Mouse (Mus musculus) CH12.LX (cell line): ENCODE results near the gene Grap2. TPM values are rescaled to one million over a fixed set of nuclear protein-coding genes. Genes with fewer than 3 reads are reported as not detected.
A peak's percentile ranks its signal among the peaks of the same experiment; 100 is the strongest.
"Not testable (repeated sequence)": the region's sequence is repeated elsewhere in the genome, so short reads cannot be mapped to it uniquely, and the experiment has no call there.

ENCODE experiments used
- DNase-seq: peaks from one replicate; pipeline ENCODE4 v3.0.0-alpha.2; 2013; ENCODE audit errors: extremely low read depth
- H3K27ac ChIP-seq: 2 replicates; pipeline ENCODE4 v1.5.1; 2012; ENCODE audit warnings: low read depth, mild to moderate bottlenecking, control low read depth, moderate library complexity; ENCODE audit not compliant: insufficient read depth
- H3K27me3 ChIP-seq: replicated peaks from 2 replicates; pipeline ENCODE3; 2012; ENCODE audit warnings: inconsistent platforms
- H3K36me3 ChIP-seq, 2 experiments: replicated peaks in 1 of 2; 2 replicates each; pipeline versions ENCODE3 to v1.6.1; 2012; ENCODE audit warnings: inconsistent platforms in 1 of 2, low read length in 1 of 2, mild to moderate bottlenecking in 1 of 2, mixed read lengths in 1 of 2, moderate library complexity in 1 of 2; ENCODE audit not compliant: control insufficient read depth in 1 of 2, insufficient read depth in 1 of 2
- H3K4me1 ChIP-seq, 2 experiments: 2 replicates each; pipeline ENCODE4 v1.6.1; 2012; ENCODE audit warnings: inconsistent platforms in 1 of 2, moderate library complexity in 1 of 2; ENCODE audit not compliant: insufficient read depth in 2 of 2, control insufficient read depth in 1 of 2
- H3K4me2 ChIP-seq: 2 replicates; pipeline ENCODE4 v1.6.1; 2012; ENCODE audit warnings: low read depth, mild to moderate bottlenecking, control low read depth; ENCODE audit not compliant: poor library complexity, insufficient read depth, severe bottlenecking
- H3K4me3 ChIP-seq, 3 experiments: fragments of 150-350 bp in 1 of 3; sonication (generic) in 1 of 3; replicated peaks in 1 of 3; 2 replicates each; pipeline versions ENCODE3 to v1.5.1; 2011 to 2012; ENCODE audit warnings: low read depth in 2 of 3, low read length in 2 of 3, mild to moderate bottlenecking in 2 of 3, moderate library complexity in 2 of 3, control low read depth in 1 of 3, improper control_type of control experiment in 1 of 3, inconsistent platforms in 1 of 3, mixed read lengths in 1 of 3; ENCODE audit not compliant: poor library complexity in 1 of 3
- H3K79me2 ChIP-seq: replicated peaks from 2 replicates; pipeline ENCODE4 v1.6.1; 2012; ENCODE audit warnings: mild to moderate bottlenecking, moderate library complexity; ENCODE audit not compliant: control insufficient read depth, poor library complexity, insufficient read depth, severe bottlenecking; ENCODE audit errors: extremely low read depth
- H3K9ac ChIP-seq: 2 replicates; pipeline ENCODE4 v1.6.1; 2012; ENCODE audit warnings: low read depth, mild to moderate bottlenecking, control low read depth, moderate library complexity; ENCODE audit not compliant: insufficient read depth
- H3K9me3 ChIP-seq: replicated peaks from 2 replicates; pipeline ENCODE3; 2012; ENCODE audit warnings: low read length, inconsistent platforms, mixed read lengths
- BHLHE40 ChIP-seq: IDR thresholded peaks from 2 replicates; pipeline ENCODE4 v1.6.1; 2011; ENCODE audit warnings: mild to moderate bottlenecking, low read depth, low read length, improper control_type of control experiment
- CHD2 ChIP-seq: IDR thresholded peaks from 2 replicates; pipeline ENCODE4 v1.6.1; 2011; ENCODE audit warnings: low read length, improper control_type of control experiment
- EP300 ChIP-seq: IDR thresholded peaks from 2 replicates; pipeline ENCODE4 v1.6.1; 2011; ENCODE audit warnings: low read length, improper control_type of control experiment
- ETS1 ChIP-seq: conservative IDR thresholded peaks from 2 replicates; pipeline ENCODE4 v1.6.1; 2012; ENCODE audit warnings: low read depth, mild to moderate bottlenecking, inconsistent platforms, low read length, improper control_type of control experiment, moderate library complexity
- IRF4 ChIP-seq: IDR thresholded peaks from 2 replicates; pipeline ENCODE4 v1.6.1; 2014; ENCODE audit warnings: low read depth, mild to moderate bottlenecking, inconsistent platforms, low read length, improper control_type of control experiment
- JUN ChIP-seq: IDR thresholded peaks from 2 replicates; pipeline ENCODE4 v1.6.1; 2011; ENCODE audit warnings: low read depth, mild to moderate bottlenecking, low read length, improper control_type of control experiment, moderate library complexity; ENCODE audit not compliant: insufficient read depth
- JUND ChIP-seq: conservative IDR thresholded peaks from 2 replicates; pipeline ENCODE4 v1.6.1; 2011; ENCODE audit warnings: low read depth, low read length, improper control_type of control experiment
- MAZ ChIP-seq: IDR thresholded peaks from 2 replicates; pipeline ENCODE4 v1.6.1; 2012; ENCODE audit warnings: low read depth, mild to moderate bottlenecking, inconsistent platforms, low read length, improper control_type of control experiment, moderate library complexity
- MEF2A ChIP-seq: IDR thresholded peaks from 2 replicates; pipeline ENCODE4 v1.6.1; 2014; ENCODE audit warnings: low read depth, mild to moderate bottlenecking, inconsistent platforms, low read length, improper control_type of control experiment, borderline replicate concordance
- MYC ChIP-seq: IDR thresholded peaks from 2 replicates; pipeline ENCODE4 v1.6.1; 2011; ENCODE audit warnings: low read depth, mild to moderate bottlenecking, improper control_type of control experiment, low read length
- PAX5 ChIP-seq: IDR thresholded peaks from 2 replicates; pipeline ENCODE4 v1.6.1; 2012; ENCODE audit warnings: low read length, inconsistent platforms, mixed read lengths
- POLR2A ChIP-seq: IDR thresholded peaks from 2 replicates; pipeline ENCODE4 v1.6.1; 2011; ENCODE audit warnings: low read depth, mild to moderate bottlenecking, improper control_type of control experiment, low read length
- SIN3A ChIP-seq: IDR thresholded peaks from 2 replicates; pipeline ENCODE4 v1.6.1; 2012; ENCODE audit warnings: low read length, improper control_type of control experiment, inconsistent platforms
- TBP ChIP-seq: conservative IDR thresholded peaks from 2 replicates; pipeline ENCODE4 v1.6.1; 2011; ENCODE audit warnings: low read depth, low read length, improper control_type of control experiment
- ZMIZ1 ChIP-seq: IDR thresholded peaks from 2 replicates; pipeline ENCODE4 v1.6.1; 2012; ENCODE audit warnings: low read depth, mild to moderate bottlenecking, inconsistent platforms, low read length, improper control_type of control experiment
- ZNF384 ChIP-seq: IDR thresholded peaks from 2 replicates; pipeline ENCODE4 v1.6.1; 2012; ENCODE audit warnings: low read depth, low read length, improper control_type of control experiment, inconsistent platforms
- dilution Hi-C: fragments of 300-500 bp; cut with MboI; formaldehyde crosslinking; loops from 2 replicates; pipeline ENCODE4 v1.14.3; 2020; ENCODE audit warnings: low sequenced_read_pairs; ENCODE audit not compliant: extremely low pct_unique_long_range_greater_than_20kb, extremely low pct_ligation_motif_present
- in situ Hi-C: fragments of 300-500 bp; cut with MboI; formaldehyde crosslinking; loops from 3 replicates; pipeline ENCODE4 v1.14.3; 2019; ENCODE audit warnings: low sequenced_read_pairs, low pct_ligation_motif_present, low pct_unique_long_range_greater_than_20kb, mixed read lengths
- polyA plus RNA-seq: library from polyadenylated mRNA; unstranded; fragments of >175 nt; gene quantifications from 2 replicates; pipeline ENCODE4 v1.2.1, GENCODE M21; 2012; ENCODE audit warnings: low read depth; ENCODE audit not compliant: insufficient read length
- total RNA-seq, 2 experiments: library from RNA; depleted of rRNA; stranded (reverse); fragments of 300-350 nt in 1 of 2; fragments of >200 nt in 1 of 2; gene quantifications; 2 replicates each; pipeline ENCODE4 v1.2.3; 2012 to 2014

The Grap2 gene
- total and polyA plus RNA-seq, 3 experiments = 1.5 to 6.2 (median 5.0) TPM

DNA sequence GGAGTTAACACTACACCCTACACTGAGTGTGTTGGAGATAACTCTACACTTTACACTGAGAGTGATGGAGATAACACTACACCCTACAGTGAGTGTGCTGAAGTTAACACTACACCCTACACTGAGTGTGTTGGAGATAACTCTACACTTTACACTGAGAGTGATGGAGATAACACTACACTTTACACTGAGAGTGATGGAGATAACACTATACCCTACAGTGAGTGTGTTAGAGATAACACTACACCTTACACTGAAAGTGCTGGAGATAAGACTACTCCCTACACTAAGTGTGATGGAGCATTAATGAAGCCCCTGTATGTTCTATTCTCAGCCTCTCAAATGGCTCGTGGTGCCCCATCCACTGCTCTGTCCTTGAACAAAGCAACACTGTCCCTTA lies 8.2 kb downstream of the Grap2 start:
- DNase-seq = not testable (repeated sequence)
- peak; percentile 95 for TF ChIP-seq ZMIZ1
- TF ChIP-seq TBP = peak; percentile 88
- TF ChIP-seq POLR2A = peak; percentile 38; the same call in 1 of the 2 replicates
- TF ChIP-seq, all 38 proteins: peak for 3; not testable (repeated sequence) for 35
- H3K4me3 ChIP-seq, H3K36me3 ChIP-seq, H3K9me3 ChIP-seq, H3K27me3 ChIP-seq, H3K79me2 ChIP-seq, H3K9ac ChIP-seq, dilution Hi-C loops, in situ Hi-C loops, H3K27ac ChIP-seq: not testable (repeated sequence)
- H3K4me1 ChIP-seq = peaks cover 19 to 48% of the 10 kb centered on the region in 2 experiments
- 0 out of 2 replicates have a peak overlapping the region, but pooled peaks have one; percentile 17 for H3K4me2 ChIP-seq

DNA sequence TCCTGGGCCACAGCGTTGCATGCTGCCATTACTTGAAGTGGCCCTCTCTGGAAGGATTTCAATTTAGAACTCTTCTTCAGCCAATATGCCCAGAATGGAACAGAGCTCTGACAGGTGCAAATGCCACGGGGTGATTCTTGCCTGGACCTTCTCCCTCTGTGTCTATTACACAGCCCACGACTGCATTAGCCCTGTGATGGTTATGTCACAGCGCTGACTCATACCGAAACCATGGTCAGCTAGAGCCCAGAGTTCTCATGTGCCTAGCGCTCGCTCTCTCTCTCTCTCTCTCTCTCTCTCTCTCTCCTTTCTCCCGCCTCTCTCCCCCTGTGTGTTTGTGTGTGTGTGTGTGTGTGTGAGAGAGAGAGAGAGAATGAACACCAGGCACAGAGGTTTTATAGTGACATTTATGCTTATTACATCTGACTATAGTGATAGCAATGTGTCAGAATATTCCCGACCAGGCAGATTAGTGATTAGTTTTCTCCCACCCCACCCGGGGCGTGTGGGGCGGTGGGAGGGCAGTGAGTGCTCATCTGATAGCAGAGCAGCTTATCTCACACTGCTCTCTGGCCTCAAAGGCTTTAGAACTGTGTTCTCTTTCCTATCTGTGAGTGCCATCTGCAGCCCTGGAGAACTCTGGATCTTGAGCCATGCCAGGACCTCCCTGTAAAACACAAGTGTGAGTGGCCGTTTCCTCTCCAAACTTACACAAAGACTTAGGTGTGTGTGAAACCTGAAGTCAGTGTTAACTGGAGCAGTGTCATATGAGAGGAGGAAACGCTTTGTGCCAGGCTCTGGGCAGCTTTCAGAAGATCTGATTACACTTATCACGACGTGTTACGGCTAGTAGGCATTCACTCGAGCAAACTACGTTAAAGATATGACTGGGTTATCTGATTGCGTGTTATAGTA lies 10.4 kb downstream of the Grap2 start:
- Histone ChIP-seq H3K9me3 (no peaks in the 10 kb centered on the region), H3K79me2 (no peaks in the 10 kb centered on the region), H3K27me3 (no peaks in the 10 kb centered on the region), H3K4me1 (peaks cover 19 to 48% of the 10 kb centered on the region in 2 experiments), H3K4me3 (no peak overlapping the region), H3K9ac (no peak overlapping the region), H3K27ac (no peak overlapping the region), H3K4me2 (peak overlapping the region; percentile 39; the same call in 1 of the 2 replicates), H3K36me3 (no peaks in the 10 kb centered on the region)
- in situ Hi-C loops (no loop called here), dilution Hi-C loops (no loop called here)
- no peak for TF ChIP-seq TBP
- peak; percentile 79 for TF ChIP-seq ETS1
- 0 out of 2 replicates have a peak, but pooled peaks have one; percentile 47 for TF ChIP-seq MAZ
- TF ChIP-seq EP300 = peak; percentile 83
- peak; percentile 76; the same call in 1 of the 2 replicates for TF ChIP-seq MYC
- peak; percentile 57; the same call in 1 of the 2 replicates for TF ChIP-seq ZNF384
- peak; percentile 53; the same call in 1 of the 2 replicates for TF ChIP-seq MEF2A
- TF ChIP-seq SIN3A = no peak
- peak; percentile 99 for TF ChIP-seq IRF4
- TF ChIP-seq BHLHE40 = peak; percentile 97
- peak; percentile 97 for TF ChIP-seq JUND
- no peak for TF ChIP-seq CHD2
- peak; percentile 86 for TF ChIP-seq JUN
- TF ChIP-seq PAX5 = no peak
- peak; percentile 74 for DNase-seq
